Mouse (Mus musculus) testis, adult 2 months (tissue): ENCODE measurements around the gene Hdac10.

Experiments used
- CTCF ChIP-seq: fragments of 200-500 bp; IDR thresholded peaks from 2 replicates; pipeline ENCODE4 v1.5.1; 2012; ENCODE audit warnings: low read depth, mild to moderate bottlenecking, inconsistent platforms, low read length, moderate library complexity; ENCODE audit not compliant: control insufficient read depth, insufficient read depth, insufficient replicate concordance
- POLR2A ChIP-seq: fragments of 200-500 bp; IDR thresholded peaks from 2 replicates; pipeline ENCODE4 v1.6.1; 2012; ENCODE audit warnings: low read depth, mild to moderate bottlenecking, inconsistent platforms, low read length, moderate library complexity; ENCODE audit not compliant: control insufficient read depth

DNA sequence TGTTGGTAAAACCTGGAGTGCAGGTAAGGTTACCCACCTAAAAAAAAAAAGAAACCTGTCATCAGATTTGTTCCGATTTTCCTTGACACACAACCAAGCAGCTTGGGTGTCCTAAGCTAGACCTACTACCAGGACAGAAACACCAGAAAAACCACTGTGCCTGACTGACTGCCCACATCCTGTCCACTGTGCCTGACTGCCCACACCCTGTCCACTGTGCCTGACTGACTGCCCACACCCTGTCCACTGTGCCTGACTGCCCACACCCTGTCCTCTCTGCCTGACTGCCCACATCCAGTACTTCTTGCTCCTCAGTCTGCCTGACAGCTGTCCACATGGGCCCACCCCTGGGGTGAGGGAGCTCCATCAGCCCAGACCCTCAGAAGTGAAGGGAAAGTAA lies 21.5 kb downstream of the Hdac10 start:
- TF ChIP-seq POLR2A (no peak), CTCF (no peak)
